Mouse (Mus musculus) mouse embryonic stem cell (cell line): ENCODE results near the gene Pcca.

Experiments used
- in situ Hi-C, 2 experiments: fragments of 300-500 bp; cut with MboI; formaldehyde crosslinking; loops; 1 replicate in 1 of 2; 3 replicates in 1 of 2; pipeline ENCODE4 v1.14.3; 2019 to 2020; ENCODE audit warnings: low sequenced_read_pairs in 2 of 2, low pct_unique_long_range_greater_than_20kb in 1 of 2, mixed read lengths in 1 of 2; ENCODE audit not compliant: unreplicated experiment in 1 of 2

Pcca gene

DNA sequence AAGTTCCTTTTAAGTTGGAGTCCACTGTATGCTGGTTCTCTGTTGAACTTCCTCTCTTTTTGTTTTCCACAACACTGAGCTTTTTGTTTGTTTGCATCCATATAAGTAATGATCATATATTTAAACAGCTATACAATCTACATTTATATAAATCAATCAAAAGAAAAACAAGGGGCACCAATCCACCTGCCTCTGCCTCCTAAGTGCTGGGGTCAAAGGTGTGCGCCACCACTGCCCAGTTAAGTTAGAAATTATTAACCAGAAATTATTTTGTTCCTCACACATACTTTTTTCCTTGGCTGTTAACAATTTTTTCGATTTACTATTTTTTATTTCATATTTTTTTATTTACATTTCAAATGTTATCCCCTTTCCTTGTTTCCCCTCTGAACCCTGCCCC, 99.3 kb downstream of the Pcca start:
- in situ Hi-C loops = no loop called here

DNA sequence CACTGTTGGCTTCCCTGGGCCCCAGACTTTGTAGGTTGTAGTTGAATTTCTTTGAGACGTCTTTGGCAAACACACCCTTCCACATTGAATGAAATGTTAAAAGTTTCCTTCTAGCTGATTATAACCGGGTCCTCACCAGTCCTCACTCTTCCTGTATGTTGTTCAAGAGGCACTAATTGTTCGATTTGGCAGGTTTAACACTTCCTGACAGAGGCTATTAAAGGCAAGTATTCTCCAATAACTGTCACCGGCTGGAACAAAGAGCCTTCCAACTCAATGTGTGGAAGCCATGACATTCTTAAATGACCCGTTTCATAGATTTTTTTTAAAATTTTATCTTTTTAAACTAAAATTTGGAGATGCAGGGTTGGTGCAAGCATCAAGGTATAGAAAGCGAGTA, 102.5 kb downstream of the Pcca start:
- in situ Hi-C loops = no loop called here

DNA sequence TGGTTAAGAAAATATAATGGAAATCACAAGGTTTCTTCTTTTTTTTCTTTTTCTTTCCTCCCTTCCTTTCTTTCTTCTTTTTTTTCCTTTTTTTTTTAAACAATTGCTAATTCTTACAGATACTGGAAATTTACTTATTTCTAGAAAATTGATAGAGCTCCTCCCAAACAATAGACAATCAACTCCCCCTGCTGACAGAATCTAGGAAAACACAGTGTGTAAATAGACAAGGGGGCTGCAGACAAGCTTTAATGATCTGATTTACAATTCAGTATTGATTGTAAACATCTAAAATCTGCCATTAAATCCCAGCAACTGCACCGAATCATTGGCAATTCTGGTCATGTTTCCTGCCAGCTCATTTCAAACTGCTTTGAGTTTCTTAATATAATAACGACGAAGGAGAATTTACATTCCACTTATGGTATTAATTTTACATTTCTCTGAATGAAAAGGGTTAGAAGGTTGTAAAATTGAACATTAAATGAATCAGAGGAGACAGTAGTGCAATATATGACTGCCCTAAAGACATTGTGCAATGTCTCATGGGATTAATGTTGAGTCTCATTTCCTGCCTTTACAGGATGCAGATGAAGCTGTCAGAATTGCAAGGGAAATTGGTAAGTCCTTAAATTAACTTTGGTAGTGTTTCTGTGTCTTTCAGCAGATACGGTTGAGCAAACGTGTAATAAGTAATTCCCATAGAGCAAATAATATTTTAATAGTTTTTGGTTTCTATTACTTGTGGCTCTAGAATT, 103.9 kb downstream of the Pcca start:
- in situ Hi-C loops = no loop called here

DNA sequence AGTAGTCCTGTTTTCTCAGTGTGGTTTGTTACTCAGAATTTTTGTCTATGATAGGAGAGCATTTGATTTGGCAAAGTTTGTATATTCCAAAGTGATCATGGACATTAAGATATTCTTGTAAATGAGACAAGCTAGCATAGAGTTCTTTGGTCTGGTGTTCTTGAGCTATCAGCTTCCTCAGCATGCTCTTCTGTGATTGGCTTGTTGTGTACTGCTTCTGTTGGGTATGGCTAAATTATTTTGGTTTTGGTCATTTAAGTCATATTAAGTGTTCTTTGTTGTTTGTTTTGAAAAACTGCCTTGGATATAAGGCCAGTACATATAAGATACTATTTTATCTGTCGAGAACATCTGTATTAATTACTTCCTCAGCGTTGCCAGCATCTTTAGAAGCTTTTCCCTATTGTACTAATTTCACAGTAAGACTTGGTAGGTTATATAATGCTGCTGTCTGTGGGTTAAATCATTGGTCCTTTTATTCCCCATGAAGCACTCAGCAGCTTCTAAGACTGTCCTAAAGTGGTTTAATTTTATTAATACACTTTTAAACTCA, 105.1 kb downstream of the Pcca start:
- in situ Hi-C loops = no loop called here

DNA sequence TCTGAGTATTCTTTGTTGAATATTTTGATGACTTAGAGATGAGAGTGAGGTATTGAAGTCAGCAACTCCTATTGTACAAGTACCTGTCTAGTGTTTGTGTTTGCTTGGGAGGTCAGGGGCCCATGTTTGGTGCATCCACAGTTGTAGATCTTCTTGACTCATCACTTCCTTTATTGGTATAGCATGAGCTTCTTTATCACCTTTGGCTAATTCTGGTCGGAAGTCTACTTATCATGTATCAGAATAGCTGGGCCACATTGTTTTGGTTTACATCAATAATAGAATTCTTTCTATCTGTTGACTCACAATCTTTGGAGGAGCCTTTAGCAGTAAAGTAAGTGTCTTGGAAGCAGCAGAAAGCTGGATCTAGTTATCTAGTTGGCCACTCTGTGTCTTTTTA, 108.3 kb downstream of the Pcca start:
- in situ Hi-C loops = no loop called here

DNA sequence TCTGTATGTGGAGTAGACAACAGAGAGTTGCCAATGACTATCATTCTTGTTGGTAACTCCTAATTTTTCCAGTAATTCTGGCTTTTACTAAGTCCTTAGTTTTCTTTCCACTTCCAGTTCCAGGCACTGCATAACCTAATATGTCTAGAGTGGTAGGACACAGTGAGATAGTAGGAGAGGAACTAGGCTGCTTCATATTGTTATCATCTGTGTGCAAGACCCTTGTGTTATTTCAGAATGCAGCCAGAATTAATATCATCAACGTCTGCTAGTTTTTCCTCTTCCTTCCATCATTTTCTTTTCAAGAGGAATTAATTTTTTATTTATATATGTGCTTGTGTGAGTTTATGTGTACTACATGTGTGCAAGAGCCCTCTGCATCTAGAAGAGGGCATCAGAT, 114.1 kb downstream of the Pcca start:
- in situ Hi-C loops = no loop called here

DNA sequence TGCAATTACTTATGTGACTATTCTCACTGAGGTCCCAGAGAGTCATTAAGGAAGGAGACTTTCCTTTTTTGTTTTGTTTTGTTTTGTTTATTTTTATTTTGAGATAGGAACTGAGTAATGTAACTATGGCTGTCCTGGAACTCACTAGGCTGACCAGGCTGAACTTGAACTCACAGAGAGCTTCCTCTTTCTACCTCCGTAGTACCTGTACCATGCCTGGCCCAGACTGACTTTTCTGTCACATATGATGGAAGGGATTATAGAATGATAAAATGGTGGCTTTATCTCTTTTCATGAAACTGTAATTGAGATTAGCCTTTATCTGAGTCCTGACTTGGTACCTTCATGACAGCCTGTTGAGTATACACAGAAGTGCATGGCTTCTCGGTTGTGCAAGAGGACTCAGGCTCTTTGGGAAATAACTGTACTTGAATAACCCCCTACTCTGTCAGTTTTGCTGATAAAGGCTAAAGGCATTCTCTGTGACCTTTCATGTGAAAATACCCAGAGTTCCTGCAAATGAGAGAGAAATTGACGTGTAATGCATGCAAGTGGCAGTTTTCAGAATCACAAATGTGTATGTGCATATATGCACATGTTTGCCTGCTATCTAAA, 115.3 kb downstream of the Pcca start:
- in situ Hi-C loops = no loop called here

DNA sequence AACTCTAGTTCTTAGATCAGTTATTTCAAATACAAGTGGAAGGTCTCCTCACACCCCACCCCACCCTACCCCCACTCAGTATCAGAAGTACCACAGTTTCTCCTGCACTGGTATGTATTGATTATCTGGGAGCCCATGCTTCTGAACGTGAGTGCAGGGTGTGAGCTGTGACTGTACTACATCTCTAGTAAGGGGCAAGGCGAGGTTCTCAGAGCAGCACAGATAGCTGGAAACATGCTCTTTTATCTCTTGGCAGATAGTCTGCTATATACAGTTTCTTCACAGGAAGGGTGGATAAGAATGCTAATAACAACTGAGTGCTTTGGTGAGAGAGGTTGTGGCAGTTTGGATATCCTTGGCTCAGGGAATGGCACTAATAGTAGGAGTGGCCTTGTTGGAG, 117.6 kb downstream of the Pcca start:
- in situ Hi-C loops = no loop called here

DNA sequence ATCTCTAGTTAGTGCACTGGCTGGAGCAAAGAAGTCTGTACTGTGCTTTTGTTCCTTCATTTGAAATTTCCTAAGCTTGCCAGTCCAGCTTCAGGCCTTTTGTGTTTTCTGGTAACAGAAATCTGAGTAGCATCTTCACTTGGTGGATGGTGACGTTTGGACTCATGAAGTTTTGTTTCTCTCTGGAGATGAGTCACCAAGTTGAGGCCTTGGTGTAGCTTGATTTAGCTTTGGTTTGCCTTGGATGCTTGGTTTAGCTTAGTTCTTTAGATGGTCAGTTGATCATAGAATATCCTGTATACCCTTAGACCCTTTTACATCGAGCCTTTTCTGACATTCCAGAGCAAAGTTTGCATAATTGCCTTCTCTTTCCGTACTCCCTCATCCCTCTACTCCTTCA, 141.5 kb downstream of the Pcca start:
- in situ Hi-C loops = no loop called here

DNA sequence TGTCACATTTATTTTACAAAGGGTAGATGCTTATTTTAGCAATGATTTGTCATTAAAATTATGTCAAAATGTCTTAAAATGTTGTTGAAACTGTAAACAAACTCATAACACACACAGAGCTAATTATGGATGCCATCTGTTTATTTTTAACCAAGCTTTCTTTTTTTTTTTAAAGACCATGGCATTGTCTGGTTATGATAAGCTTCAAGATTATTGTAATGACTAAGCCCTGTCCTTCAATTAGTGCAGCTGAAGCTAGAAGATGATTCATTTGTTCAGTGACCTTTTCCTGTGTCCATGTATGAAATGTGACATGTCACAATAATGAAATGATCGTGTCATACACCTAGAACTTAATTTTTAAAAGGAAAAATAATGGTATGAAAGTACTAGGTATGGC, 149.5 kb downstream of the Pcca start:
- in situ Hi-C loops = no loop called here

DNA sequence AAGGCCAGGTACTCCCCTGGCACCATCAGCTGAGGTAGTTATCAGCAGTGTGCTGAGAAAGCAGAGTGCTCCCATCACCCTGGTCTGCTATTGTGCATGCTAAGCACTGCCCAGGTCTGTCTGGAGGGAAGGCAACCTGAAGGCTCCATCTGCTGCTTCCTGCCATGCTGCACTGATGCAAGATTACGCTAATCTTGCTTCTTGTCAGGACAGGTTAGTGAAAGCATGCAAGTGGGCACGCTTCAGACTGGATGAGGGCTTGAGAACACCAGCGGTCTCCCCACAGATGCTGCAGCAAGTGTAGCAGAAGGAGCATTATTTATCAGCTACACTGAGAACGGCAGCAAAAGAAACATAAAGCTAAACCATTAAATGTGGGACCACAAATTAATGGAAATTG, 150.1 kb downstream of the Pcca start:
- in situ Hi-C loops = no loop called here

DNA sequence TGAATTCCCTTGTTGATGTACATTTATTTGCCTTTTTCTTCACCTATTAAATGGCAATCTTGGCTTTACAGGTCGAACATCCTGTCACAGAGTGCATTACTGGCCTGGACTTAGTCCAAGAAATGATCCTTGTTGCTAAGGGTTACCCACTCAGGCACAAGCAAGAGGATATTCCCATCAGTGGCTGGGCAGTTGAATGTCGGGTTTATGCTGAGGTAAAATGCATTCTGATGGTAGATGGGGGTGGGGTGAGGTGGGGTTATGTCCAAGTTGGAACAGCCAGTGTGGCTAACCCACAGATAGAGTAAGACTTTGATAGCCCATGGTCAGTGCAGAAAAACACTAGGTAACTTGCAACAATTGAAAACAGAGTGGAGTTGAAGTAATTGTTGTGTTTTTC, 150.7 kb downstream of the Pcca start:
- in situ Hi-C loops = no loop called here

DNA sequence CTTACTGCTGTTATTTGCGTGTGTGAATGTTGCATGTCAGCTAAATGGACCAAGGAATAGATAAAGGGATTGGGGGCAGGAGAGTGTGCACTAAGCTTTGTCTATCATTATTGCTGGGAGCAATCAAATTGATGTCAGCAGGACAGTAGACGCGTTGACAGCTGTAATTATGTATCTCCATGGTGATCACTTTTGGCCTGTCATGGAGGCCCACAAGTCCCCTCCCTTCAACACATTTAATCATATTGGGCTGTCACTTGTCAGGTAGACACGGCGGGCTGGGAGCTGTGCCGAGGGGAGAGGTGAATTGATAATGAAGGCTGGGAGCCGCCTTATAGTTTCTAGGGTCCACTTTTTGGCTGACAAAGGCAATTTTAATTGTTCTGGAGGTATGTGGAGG, 153.3 kb downstream of the Pcca start:
- in situ Hi-C loops = no loop called here

DNA sequence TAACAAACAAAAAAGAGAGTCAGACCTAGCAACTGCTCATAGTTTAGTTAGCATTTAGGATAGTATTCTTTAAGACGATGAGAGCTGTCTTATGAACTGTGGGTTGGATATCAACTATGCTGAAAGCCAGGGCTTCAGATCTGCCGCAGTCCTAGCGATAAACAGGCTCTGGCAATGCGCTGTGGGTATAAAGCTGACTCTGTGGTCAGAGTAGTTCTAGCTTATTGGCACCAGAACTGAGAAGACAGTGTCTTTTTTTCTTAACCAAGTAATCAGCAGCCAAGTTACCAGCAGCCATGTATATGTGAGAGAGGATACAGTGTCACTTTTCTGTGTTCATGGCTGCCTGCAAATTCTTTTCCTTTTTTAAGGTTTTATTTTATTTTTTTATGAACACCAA, 154.3 kb downstream of the Pcca start:
- in situ Hi-C loops = no loop called here

DNA sequence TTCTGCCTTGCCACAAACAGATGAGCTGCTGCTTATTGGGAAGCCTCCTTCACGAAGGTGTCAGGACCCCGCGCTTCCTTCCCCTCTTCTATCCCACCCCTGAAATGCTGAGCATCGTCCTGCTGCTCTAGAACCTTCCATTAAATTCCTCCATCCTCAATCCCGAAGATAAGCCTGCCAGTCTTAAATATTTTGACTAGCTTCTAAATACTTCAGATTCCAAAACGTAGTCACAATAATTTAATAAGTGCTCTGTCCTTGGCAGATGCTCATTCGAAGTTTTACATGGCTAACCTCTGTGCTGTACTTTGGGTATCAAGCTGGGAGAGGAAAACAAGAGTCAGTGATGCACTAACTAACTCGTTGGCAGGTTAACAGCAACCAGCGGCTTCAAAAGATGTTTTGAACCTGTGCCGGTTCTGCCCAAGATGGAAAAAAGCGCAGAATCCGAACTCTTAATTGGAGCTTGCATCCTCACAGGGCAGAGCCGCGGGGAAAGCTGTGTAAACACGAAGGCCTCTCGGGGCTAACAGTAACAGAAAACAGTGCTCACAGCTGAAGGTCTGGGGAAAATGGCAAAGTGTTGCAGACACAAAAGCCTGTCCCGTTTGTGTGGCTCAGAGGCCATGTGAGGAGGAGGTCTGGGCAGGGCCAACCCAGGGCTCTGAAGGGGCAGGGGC, 155.2 kb downstream of the Pcca start:
- in situ Hi-C loops = no loop called here

DNA sequence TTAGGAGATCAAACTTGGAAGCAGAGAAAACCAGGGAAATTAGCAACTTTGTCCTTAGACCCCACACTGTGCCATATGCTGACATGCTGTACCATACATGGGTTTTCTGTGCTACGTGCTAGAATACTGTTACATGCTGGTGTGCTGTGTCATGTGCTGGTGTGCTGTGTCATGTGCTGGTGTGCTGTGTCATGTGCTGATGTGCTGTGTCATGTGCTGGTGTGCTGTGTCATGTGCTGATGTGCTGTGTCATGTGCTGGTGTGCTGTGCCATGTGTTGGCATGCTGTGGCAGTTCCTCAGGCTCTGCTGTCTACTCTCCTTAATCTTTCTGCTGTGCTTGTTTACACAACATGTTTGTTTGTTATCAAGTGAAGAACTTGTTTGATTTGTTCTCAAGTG, 157.4 kb downstream of the Pcca start:
- in situ Hi-C loops = no loop called here

DNA sequence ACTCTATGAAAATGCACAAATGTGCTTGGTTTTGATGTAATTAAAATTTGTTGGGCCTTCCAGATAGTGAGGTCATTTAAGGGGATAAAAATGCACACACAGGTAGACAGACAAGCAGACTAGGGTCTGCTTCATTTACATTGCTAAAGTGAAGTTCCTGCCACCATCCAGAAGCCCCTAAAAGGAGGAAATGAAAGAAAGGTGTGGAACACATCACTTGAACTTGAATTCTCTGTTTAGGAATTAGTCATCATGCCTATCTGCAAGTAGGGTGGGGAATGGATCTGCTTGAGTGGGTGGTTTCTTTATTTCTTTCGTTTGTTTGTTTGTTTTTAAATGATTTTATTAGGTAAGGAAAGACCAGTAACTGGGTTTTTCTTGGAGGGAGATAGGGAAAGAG, 166.2 kb downstream of the Pcca start:
- in situ Hi-C loops = no loop called here

DNA sequence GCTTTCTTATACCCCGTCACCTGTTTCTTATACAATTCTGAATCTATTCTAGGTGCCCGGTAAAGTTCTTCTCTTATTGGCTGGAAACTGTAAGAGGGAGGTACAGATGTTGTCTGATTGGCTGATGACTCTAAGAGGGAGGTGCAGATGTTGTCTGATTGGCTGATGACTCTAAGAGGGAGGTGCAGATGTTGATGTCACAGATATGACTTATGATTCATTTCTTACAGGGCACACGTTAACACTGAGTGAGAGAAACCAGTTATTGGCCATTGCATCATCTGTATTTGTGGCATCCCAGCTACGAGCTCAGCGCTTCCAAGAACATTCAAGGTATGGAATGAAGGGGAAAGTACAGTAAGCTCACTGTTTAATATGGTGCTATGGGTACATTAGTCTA, 179.7 kb downstream of the Pcca start:
- in situ Hi-C loops = no loop called here

DNA sequence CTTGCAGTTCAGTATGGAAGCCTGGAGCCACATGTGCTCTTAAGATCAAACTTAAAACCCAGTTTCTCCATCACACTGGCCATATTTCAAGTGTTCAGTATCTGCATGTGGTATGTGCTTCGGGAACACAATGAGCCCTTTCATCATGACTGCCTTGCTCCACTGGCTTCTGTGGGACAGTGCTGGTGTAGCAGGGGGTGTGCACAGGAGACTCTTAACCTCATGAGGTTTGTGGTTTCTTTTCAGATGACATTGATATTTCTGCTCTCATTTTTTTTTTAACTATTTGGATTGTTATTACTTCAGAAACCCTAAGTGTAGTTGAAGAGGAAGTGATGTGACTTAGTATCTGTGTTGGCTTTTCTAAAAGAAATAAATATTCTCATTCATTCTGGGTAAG, 180.8 kb downstream of the Pcca start:
- in situ Hi-C loops = no loop called here

DNA sequence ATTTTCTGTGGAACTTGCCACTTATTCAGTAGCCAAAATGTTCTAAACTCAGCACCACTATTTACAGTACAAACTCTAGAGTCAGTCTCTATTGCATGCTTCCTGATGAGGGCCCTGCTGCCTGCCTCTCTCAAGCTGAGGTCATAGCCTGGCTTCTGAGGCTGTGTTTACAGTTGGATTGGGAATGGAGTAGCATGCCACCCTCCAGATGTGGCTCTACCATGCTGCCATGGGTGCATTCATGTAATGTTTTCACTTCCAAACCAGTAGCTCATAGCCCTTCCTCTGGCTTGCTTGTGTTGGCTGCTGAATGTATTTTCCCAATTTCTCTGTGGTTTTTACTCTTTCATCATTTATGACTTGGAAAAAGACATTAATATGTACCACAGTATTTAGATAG, 181.9 kb downstream of the Pcca start:
- in situ Hi-C loops = no loop called here
